11 mouse cellular contexts compared by ENCODE assay signal in genomic region chr6:13082881-13083280, GRCm38 (mm10). TPM values are rescaled to one million over a fixed set of nuclear protein-coding genes. Genes with fewer than 3 reads are reported as not detected.
DNase-seq lines count a peak whose midpoint lies in the region; ATAC-seq and TF ChIP-seq lines count a peak whose summit lies in the region.
"Had no signal": no experiment of that assay in that cellular context is flagged by ENCODE, and none has a peak within 500 bp of the region (broad histone marks: within the 10 kb centered on the region; RNA-seq: fewer than 3 reads in every experiment).

No protein-coding gene starts in this region.

- no peaks in the 10 kb centered on the region for H3K27me3 ChIP-seq in heart, adult 2 months (ENCODE audit: control insufficient read depth, insufficient read depth, low read length)
- no peaks in the 10 kb centered on the region for H3K27me3 ChIP-seq in kidney, embryonic 15.5 days
- H3K27me3 ChIP-seq: CH12.LX had no signal

- 73% methylated on average over 9 of the region's 9 CpGs for WGBS in heart, adult 2 months
- WGBS in kidney, embryonic 15.5 days, result 86% methylated on average over 9 of the region's 9 CpGs

- ATAC-seq in kidney, embryonic 15.5 days (replicated peaks; ENCODE audit: low FRiP score), result no peak

- intact Hi-C loops in heart, adult 2 months (cut with DNase I), result no loop called here

- DNase-seq in heart, postnatal 4 days, result peak; percentile 17
- DNase-seq in heart, adult 2 months, result no peak
- peak; percentile 29 for DNase-seq in cerebellum, adult 9-11 months
- DNase-seq in layer of hippocampus, adult 8-10 months (ENCODE audit: low spot score in 2 of 2), result peak; percentile 49 to 57
- peak; percentile 25 to 44 for DNase-seq in right cerebral cortex, adult 2 months (ENCODE audit: low spot score in 2 of 2)
- no peak for DNase-seq in kidney, adult 11 months
- DNase-seq in kidney, postnatal 25 days, result no peak
- DNase-seq: kidney, adult 2 months; lung, postnatal 36 days had no signal

- H3K9ac ChIP-seq in heart, adult 2 months (ENCODE audit: low read depth, low read length), result no peak overlapping the region
- no peak overlapping the region for H3K9ac ChIP-seq in kidney, embryonic 15.5 days

- no peaks in the 10 kb centered on the region for H3K4me1 ChIP-seq in heart, adult 2 months (ENCODE audit: control insufficient read depth, insufficient read depth, low read length)
- H3K4me1 ChIP-seq in kidney, embryonic 15.5 days, result no peaks in the 10 kb centered on the region

- no peak for TF ChIP-seq CTCF in heart, adult 2 months (IDR thresholded peaks at IDR 0.05)

- TF ChIP-seq POLR2A in heart, adult 2 months (IDR thresholded peaks at IDR 0.05; ENCODE audit: insufficient read depth, low read depth, low read length), result no peak

- no peak for TF ChIP-seq EP300 in heart, adult 2 months (IDR thresholded peaks at IDR 0.05; ENCODE audit: insufficient read depth, low read depth, low read length)

- peaks cover 17% of the 10 kb centered on the region for H3K36me3 ChIP-seq in heart, adult 2 months (ENCODE audit: control insufficient read depth, insufficient read depth, low read length)
- peaks cover 68% of the 10 kb centered on the region for H3K36me3 ChIP-seq in kidney, embryonic 15.5 days

- no peaks in the 10 kb centered on the region for H3K79me2 ChIP-seq in heart, adult 2 months (replicated peaks; ENCODE audit: control insufficient read depth, insufficient read depth, low read length)

- H3K27ac ChIP-seq in heart, adult 2 months, result no peak overlapping the region
- H3K27ac ChIP-seq in kidney, embryonic 15.5 days, result no peak overlapping the region

- H3K9me3 ChIP-seq in kidney, embryonic 15.5 days (replicated peaks), result no peaks in the 10 kb centered on the region

- H3K4me2 ChIP-seq in kidney, embryonic 15.5 days, result no peak overlapping the region

- H3K4me3 ChIP-seq in heart, adult 2 months, result no peak overlapping the region
- H3K4me3 ChIP-seq in kidney, embryonic 15.5 days (replicated peaks), result no peak overlapping the region

RNA-seq across cellular contexts. Expression of gene Tmem106b, which starts 13.3 kb away (rescaled TPM):
- total RNA-seq in heart, postnatal 4 days (2021), result 10 to 100 TPM; 73.2 to 83.3 TPM
- 100 to 1,000 TPM; 151 to 181 TPM for total RNA-seq in heart, adult 2 months (2021)
- polyA plus RNA-seq in heart, adult 2 months (2012; rRNA removed), result 25.6 and 52.4 TPM in 2 replicates
- 100 to 1,000 TPM; 172 to 217 (median 190) TPM for total RNA-seq in layer of hippocampus, adult 8-10 months (2022)
- polyA plus RNA-seq in kidney, embryonic 15.5 days (2015; fragmentation: Nextera tagmentation; extraction: Ambion mirVana), result 35.5 and 41.0 TPM in 2 replicates

Comparison
In these comparisons a context has a peak if more than half of its experiments do, and no peak if none do; other contexts are left out.
1. DNase-seq: peak in heart, postnatal 4 days (single experiment), cerebellum, adult 9-11 months (single experiment), layer of hippocampus, adult 8-10 months (2 of 2) and right cerebral cortex, adult 2 months (2 of 2); none in heart, adult 2 months (0 of 2), kidney, adult 11 months (single experiment) and kidney, postnatal 25 days (0 of 2).